ENCODE assay signal across 8 mouse cellular contexts in genomic region chr3:97227259-97228005, GRCm38 (mm10).
DNase-seq lines count a peak whose midpoint lies in the region; ATAC-seq lines count a peak whose summit lies in the region.

No protein-coding gene starts in this region.

- DNase-seq in ZHBTc4 (ENCODE audit: low read depth, low spot score) = peak; percentile 96
- DNase-seq in gastrocnemius, adult 8-10 months (ENCODE audit: low spot score in 2 of 2) = peak; percentile 89 to 92
- peak; percentile 94 for DNase-seq in induced T-regulatory cell, adult 2 months (ENCODE audit: low read depth)
- DNase-seq in left cerebral cortex, adult 9 months (ENCODE audit: low spot score in 2 of 2) = peak; percentile 88 to 94
- peak; percentile 94 for DNase-seq in right cerebral cortex, postnatal 14 days
- peak; percentile 88 to 95 for DNase-seq in urinary bladder, postnatal 36 days (ENCODE audit: low spot score in 2 of 2)

- peak; percentile 91 for ATAC-seq in common myeloid progenitor, adult 5-6 weeks (replicated peaks; ENCODE audit: low read depth, poor library complexity, severe bottlenecking)
- ATAC-seq in megakaryocyte progenitor cell, adult 5-6 weeks (replicated peaks; ENCODE audit: poor library complexity) = peak; percentile 84

Comparison
In these comparisons a context has a peak if more than half of its experiments do, and no peak if none do; other contexts are left out.
1. Peak in every context shown above with its lines: DNase-seq and ATAC-seq.